Mouse (Mus musculus): ENCODE results near the gene Kpna1.

- TF ChIP-seq CTCF (IDR thresholded peaks at IDR 0.05) (no peak), POLR2A (IDR thresholded peaks at IDR 0.05; ENCODE audit: insufficient read depth, low read depth, low read length) (no peak)
Measured at GRCm38 (mm10) chr16:36016335-36016734, 37.8 kb downstream of the Kpna1 start.
